Mouse (Mus musculus): ENCODE data around the gene Drc3.

- no peak for TF ChIP-seq CTCF (IDR thresholded peaks at IDR 0.05; ENCODE audit: extremely low read depth, insufficient read length, insufficient replicate concordance, low read depth, low read length)
- no peak for TF ChIP-seq POLR2A (IDR thresholded peaks at IDR 0.05; ENCODE audit: low read depth, low read length)
Measured at GRCm38 (mm10) chr11:60360631-60361201, 7.6 kb downstream of the Drc3 start.

Measured in small intestine, adult 2 months (tissue).